Mouse (Mus musculus): ENCODE results near the gene Spem2. TPM values are rescaled to one million over a fixed set of nuclear protein-coding genes. Genes with fewer than 3 reads are reported as not detected.

Gene Spem2
- polyA plus RNA-seq, 1 experiment from 2014 or later = not detected

DNA sequence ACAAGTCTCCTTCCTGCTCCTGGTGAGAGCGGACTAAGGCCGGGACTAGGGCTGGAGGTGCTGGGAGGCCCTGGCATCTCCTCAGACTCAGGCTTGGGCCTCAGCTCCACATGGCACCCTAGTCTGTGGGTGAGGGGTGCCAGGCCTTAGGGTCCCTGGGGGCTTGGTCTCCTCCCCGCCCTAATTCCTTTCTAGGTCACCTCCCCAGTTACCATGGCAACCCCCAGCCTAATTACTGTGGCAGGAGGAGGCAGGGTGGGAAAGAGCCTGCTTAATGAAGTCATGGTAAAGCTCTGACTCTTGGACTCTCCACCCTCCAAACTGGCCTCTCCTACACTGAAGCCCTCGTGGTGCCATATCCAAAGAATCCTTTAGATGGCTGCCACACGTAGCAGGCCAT is 10.6 kb upstream of the Spem2 start:
- WGBS (ENCODE audit: insufficient replicate concordance) = 83% methylated on average over 5 of the region's 5 CpGs
- peaks cover 6% of the 10 kb centered on the region for H3K4me1 ChIP-seq (ENCODE audit: insufficient read depth)
- H3K27me3 ChIP-seq (ENCODE audit: insufficient read depth, low read length) = peaks cover 6% of the 10 kb centered on the region; the same call in 1 of the 2 replicates
- DNase-seq (no peak), ATAC-seq (no peak)
- TF ChIP-seq EP300 (IDR thresholded peaks at IDR 0.05; ENCODE audit: low read depth) = no peak
- no peak for TF ChIP-seq CTCF (IDR thresholded peaks at IDR 0.05; ENCODE audit: low read depth)
- no peaks in the 10 kb centered on the region for H3K9me3 ChIP-seq (ENCODE audit: low read length)
- 0 out of 2 replicates have a peak, but pooled peaks cover 2% of the 10 kb centered on the region for H3K36me3 ChIP-seq (replicated peaks; ENCODE audit: insufficient read depth, low read length)
- H3K4me3 ChIP-seq (ENCODE audit: low read depth, low read length) = no peak overlapping the region
- no peak overlapping the region for H3K27ac ChIP-seq (ENCODE audit: low read depth)
- H3K4me2 ChIP-seq (ENCODE audit: low read depth, low read length) = no peak overlapping the region
- H3K9ac ChIP-seq (replicated peaks) = no peak overlapping the region

DNA sequence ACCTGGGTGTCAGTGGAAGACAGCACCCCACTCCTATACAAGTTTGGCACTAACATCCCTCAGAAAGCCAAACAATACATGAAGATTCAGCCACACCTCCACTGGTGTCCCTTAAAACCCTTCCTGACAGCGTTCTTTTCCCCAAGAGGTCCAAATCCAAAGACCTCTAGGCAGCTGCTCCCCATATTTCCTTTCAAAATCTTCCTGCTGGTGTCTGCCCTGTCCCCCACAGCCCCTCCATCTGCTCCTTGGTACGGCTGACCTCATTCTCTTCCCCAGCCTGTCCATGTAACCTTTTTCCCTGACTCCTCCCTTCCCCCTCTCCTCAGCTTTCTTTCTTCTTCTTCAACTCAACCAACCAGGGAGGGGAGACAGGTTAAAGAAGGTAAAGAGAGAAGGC is 5.2 kb upstream of the Spem2 start:
- ATAC-seq (no peak), DNase-seq (no peak)
- no peaks in the 10 kb centered on the region for H3K27me3 ChIP-seq (ENCODE audit: insufficient read depth, low read length)
- H3K4me1 ChIP-seq (ENCODE audit: insufficient read depth) = no peaks in the 10 kb centered on the region
- TF ChIP-seq CTCF (IDR thresholded peaks at IDR 0.05; ENCODE audit: low read depth) (no peak), EP300 (IDR thresholded peaks at IDR 0.05; ENCODE audit: low read depth) (no peak)
- 69% methylated on average over 2 of the region's 2 CpGs for WGBS (ENCODE audit: insufficient replicate concordance)
- no peak overlapping the region for H3K4me3 ChIP-seq (ENCODE audit: low read depth, low read length)
- H3K36me3 ChIP-seq (replicated peaks; ENCODE audit: insufficient read depth, low read length) = no peaks in the 10 kb centered on the region
- no peak overlapping the region for H3K27ac ChIP-seq (ENCODE audit: low read depth)
- H3K9me3 ChIP-seq (ENCODE audit: low read length) = no peaks in the 10 kb centered on the region
- no peak overlapping the region for H3K4me2 ChIP-seq (ENCODE audit: low read depth, low read length)
- no peak overlapping the region for H3K9ac ChIP-seq (replicated peaks)

DNA sequence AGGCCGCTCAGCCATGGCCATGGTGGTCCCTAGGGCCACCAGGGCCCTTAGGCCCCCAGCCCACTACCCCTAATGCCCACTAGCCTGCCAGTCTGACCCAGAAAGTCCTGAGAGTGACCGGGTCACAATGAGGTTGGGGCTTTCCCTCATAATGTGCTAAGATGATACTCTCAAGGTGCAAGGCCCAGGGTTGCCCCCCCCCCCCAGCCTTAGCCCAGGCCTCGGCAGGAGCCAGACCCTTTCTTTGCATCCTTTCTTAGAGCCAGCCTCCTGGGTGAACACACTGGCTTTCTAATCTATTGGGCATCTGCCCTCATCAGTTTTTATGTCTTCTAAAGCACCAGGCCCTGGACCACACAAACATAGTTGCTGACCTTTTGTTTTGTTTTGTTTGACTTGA is 3.8 kb upstream of the Spem2 start, which contains the start of gene Spem1:
Gene Spem1 (minus strand): TSS at position 101 of the 400 bp plus-strand sequence.
- no peak within 1 kb of the TSS for H3K4me3 ChIP-seq (ENCODE audit: low read depth, low read length)
- no peaks in the 10 kb centered on the region for H3K4me1 ChIP-seq (ENCODE audit: insufficient read depth)
- no peak within 1 kb of the TSS for H3K4me2 ChIP-seq (ENCODE audit: low read depth, low read length)
- no peak within 1 kb of the TSS for H3K27ac ChIP-seq (ENCODE audit: low read depth)
- no peaks in the 10 kb centered on the region for H3K27me3 ChIP-seq (ENCODE audit: insufficient read depth, low read length)
- TF ChIP-seq EP300 (IDR thresholded peaks at IDR 0.05; ENCODE audit: low read depth) (no peak), CTCF (IDR thresholded peaks at IDR 0.05; ENCODE audit: low read depth) (no peak)
- ATAC-seq = no peak
- H3K9ac ChIP-seq (replicated peaks) = no peak within 1 kb of the TSS
- no peaks in the 10 kb centered on the region for H3K36me3 ChIP-seq (replicated peaks; ENCODE audit: insufficient read depth, low read length)
- H3K9me3 ChIP-seq (ENCODE audit: low read length) = no peaks in the 10 kb centered on the region
- DNase-seq = no peak
- 61% methylated on average over 2 of the region's 3 CpGs for WGBS (ENCODE audit: insufficient replicate concordance)

DNA sequence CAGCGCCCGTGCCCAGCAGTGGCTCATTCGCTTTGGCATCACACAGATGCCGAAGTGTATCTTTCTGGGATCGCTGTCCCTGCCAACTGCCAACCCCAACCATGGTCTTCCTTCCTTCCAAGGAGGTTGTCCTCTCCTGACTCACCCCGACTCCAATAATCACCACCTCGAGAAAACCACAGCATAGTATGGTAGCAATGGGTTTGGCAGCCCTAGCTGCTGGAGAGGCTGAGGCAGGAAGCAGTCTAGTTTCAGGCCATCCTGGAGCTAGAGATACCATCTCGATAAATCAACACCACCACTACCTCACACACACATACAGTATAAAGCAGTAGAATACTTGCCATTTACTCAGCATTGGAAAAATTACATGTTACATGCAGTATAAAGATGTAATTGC is 606 bp upstream of the Spem2 start:
- TF ChIP-seq EP300 (IDR thresholded peaks at IDR 0.05; ENCODE audit: low read depth) = no peak
- no peak for TF ChIP-seq CTCF (IDR thresholded peaks at IDR 0.05; ENCODE audit: low read depth)
- Histone ChIP-seq H3K4me3 (ENCODE audit: low read depth, low read length) (no peak overlapping the region), H3K27me3 (ENCODE audit: insufficient read depth, low read length) (no peaks in the 10 kb centered on the region), H3K9me3 (ENCODE audit: low read length) (no peaks in the 10 kb centered on the region), H3K27ac (ENCODE audit: low read depth) (no peak overlapping the region), H3K4me2 (ENCODE audit: low read depth, low read length) (no peak overlapping the region), H3K4me1 (ENCODE audit: insufficient read depth) (no peaks in the 10 kb centered on the region), H3K36me3 (replicated peaks; ENCODE audit: insufficient read depth, low read length) (no peaks in the 10 kb centered on the region), H3K9ac (replicated peaks) (no peak overlapping the region)
- 74% methylated on average over 8 of the region's 8 CpGs for WGBS (ENCODE audit: insufficient replicate concordance)
- ATAC-seq (no peak), DNase-seq (no peak)

DNA sequence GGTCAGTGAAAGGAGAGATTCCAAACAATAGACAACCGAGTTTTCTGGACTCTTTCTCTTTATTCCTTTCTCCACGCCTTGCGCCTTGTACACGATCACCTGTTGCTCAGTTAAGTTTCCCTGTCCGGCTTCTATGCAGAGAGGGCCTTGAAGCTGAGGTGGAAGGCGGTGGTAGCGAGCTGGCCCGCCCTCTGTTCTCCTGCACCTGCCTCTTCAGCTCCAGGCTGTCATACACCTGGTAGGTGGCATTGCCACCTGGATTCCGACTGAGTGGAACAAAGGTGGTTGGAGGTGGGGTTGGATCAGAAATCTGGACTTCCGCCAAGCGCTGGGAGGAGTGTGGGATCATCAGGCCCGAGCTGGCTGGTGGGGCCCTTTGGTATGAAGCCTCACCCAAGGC is 1.7 kb downstream of the Spem2 start:
- ATAC-seq = no peak

DNA sequence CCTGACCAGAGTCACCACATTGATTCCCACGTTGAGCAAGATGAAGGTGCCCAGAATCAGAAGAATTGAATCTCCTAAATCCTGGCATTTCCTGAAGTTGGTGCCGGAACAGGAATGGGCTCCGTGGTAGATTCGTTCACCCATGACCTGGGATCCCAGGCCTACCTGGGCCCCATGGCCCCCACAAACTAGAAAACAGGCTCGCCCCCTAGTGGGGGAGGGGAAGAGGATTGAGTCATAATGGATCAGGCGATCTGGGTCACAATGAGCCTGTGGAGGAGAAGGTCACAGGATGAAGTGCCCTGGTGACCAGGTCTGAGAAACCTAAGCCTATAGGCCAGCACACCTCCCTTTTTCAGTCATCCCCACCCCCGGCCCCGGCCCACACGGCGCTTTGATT is 3.1 kb downstream of the Spem2 start, which contains the start of gene Gm39566:
Gene Gm39566 (minus strand): TSS at position 144 of the 400 bp plus-strand sequence.
- no peaks in the 10 kb centered on the region for H3K9me3 ChIP-seq (ENCODE audit: low read length)
- DNase-seq = no peak
- no peak within 1 kb of the TSS for H3K9ac ChIP-seq (replicated peaks)
- H3K27me3 ChIP-seq (ENCODE audit: insufficient read depth, low read length) = no peaks in the 10 kb centered on the region
- no peaks in the 10 kb centered on the region for H3K36me3 ChIP-seq (replicated peaks; ENCODE audit: insufficient read depth, low read length)
- no peak within 1 kb of the TSS for H3K27ac ChIP-seq (ENCODE audit: low read depth)
- H3K4me3 ChIP-seq (ENCODE audit: low read depth, low read length) = no peak within 1 kb of the TSS
- ATAC-seq = no peak
- TF ChIP-seq CTCF (IDR thresholded peaks at IDR 0.05; ENCODE audit: low read depth) (peak; percentile 24; the same call in 1 of the 2 replicates), EP300 (IDR thresholded peaks at IDR 0.05; ENCODE audit: low read depth) (no peak)
- WGBS (ENCODE audit: insufficient replicate concordance) = 54% methylated on average over 10 of the region's 10 CpGs
- no peaks in the 10 kb centered on the region for H3K4me1 ChIP-seq (ENCODE audit: insufficient read depth)
- no peak within 1 kb of the TSS for H3K4me2 ChIP-seq (ENCODE audit: low read depth, low read length)

More for the DNA sequence above, 1.7 kb downstream of the Spem2 start:
- Histone ChIP-seq H3K9me3 (ENCODE audit: low read length) (no peaks in the 10 kb centered on the region), H3K27me3 (ENCODE audit: insufficient read depth, low read length) (no peaks in the 10 kb centered on the region), H3K36me3 (replicated peaks; ENCODE audit: insufficient read depth, low read length) (no peaks in the 10 kb centered on the region), H3K4me1 (ENCODE audit: insufficient read depth) (no peaks in the 10 kb centered on the region), H3K4me2 (ENCODE audit: low read depth, low read length) (no peak overlapping the region), H3K4me3 (ENCODE audit: low read depth, low read length) (no peak overlapping the region), H3K27ac (ENCODE audit: low read depth) (no peak overlapping the region), H3K9ac (replicated peaks) (no peak overlapping the region)
- no peak for DNase-seq
- WGBS (ENCODE audit: insufficient replicate concordance) = 87% methylated on average over 12 of the region's 12 CpGs
- TF ChIP-seq EP300 (IDR thresholded peaks at IDR 0.05; ENCODE audit: low read depth) = no peak
- no peak for TF ChIP-seq CTCF (IDR thresholded peaks at IDR 0.05; ENCODE audit: low read depth)

DNA sequence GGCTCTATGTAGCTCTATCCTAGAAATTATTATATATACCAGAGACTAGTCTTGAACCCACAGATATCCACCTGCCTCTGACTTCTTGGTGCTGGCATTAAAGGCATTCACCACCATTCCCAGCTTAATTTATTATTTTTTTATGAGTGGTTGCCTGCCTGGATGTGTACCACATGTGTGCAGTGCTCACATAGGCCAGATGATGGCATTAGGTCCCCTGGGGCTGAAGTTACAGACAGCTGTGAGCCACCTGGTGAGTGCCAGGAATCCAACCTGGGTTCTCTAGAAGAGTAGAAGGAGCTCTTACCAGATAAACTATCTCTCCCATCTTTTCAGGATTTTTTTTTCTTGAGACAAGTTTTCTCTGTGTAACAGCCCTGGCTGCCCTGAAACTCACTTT is 8.0 kb downstream of the Spem2 start:
- TF ChIP-seq CTCF (IDR thresholded peaks at IDR 0.05; ENCODE audit: low read depth) (peak; percentile 26; the same call in 1 of the 2 replicates), EP300 (IDR thresholded peaks at IDR 0.05; ENCODE audit: low read depth) (no peak)
- H3K9me3 ChIP-seq (ENCODE audit: low read length) = no peaks in the 10 kb centered on the region
- no peaks in the 10 kb centered on the region for H3K36me3 ChIP-seq (replicated peaks; ENCODE audit: insufficient read depth, low read length)
- H3K27ac ChIP-seq (ENCODE audit: low read depth) = no peak overlapping the region
- no peak overlapping the region for H3K4me3 ChIP-seq (ENCODE audit: low read depth, low read length)
- no peak for DNase-seq
- ATAC-seq = no peak
- H3K9ac ChIP-seq (replicated peaks) = no peak overlapping the region
- H3K27me3 ChIP-seq (ENCODE audit: insufficient read depth, low read length) = peaks cover 10% of the 10 kb centered on the region
- no peak overlapping the region for H3K4me2 ChIP-seq (ENCODE audit: low read depth, low read length)
- no peaks in the 10 kb centered on the region for H3K4me1 ChIP-seq (ENCODE audit: insufficient read depth)

Measured in liver, postnatal 0 days (tissue).